Mouse (Mus musculus) right cerebral cortex, adult 2 months (tissue): Measurements from ENCODE around the gene Dnajb14.
A peak's percentile ranks its signal among the peaks of the same experiment; 100 is the strongest.
"Not testable (repeated sequence)": the region's sequence is repeated elsewhere in the genome, so short reads cannot be mapped to it uniquely, and the experiment has no call there.

Source experiments
- DNase-seq, 2 experiments: peaks; one replicate each; pipeline ENCODE4 v3.0.0; 2021 to 2022; ENCODE audit warnings: low spot score in 2 of 2

Dnajb14 gene

DNA sequence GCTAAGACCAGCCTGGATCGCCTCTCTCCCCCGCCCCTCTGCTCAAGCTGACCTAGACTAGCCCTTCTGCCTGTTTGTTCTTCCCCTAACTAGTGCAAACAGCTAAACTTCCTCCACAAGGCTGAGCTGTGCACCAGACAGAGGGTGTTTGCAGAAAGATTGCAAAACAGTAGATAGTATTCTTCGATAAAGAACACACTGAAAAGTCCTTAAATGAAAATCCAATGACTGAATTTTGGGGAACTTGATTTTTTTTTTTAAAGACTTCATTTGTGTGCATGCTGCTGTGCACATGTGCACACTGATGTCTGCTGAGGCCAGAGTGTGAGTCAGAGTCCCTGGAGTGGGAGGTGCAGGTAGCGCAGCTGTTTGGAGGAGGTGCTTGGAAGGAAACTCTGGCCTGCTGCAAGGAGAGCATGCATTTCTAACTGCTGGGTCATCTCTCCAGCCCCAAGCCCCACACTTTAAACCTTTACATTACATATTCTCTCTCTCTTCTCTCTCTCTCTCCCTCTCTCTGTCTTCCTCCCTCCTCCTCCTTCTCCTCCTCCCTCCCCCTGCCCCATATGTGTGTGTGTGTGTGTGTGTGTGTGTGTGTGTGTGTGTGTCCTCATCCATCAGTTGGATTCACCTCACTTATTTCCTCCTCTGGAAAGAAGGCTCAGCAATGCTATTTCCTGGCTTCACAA lies 84.9 kb downstream of the Dnajb14 start:
- peak; percentile 47 to 49 for DNase-seq

DNA sequence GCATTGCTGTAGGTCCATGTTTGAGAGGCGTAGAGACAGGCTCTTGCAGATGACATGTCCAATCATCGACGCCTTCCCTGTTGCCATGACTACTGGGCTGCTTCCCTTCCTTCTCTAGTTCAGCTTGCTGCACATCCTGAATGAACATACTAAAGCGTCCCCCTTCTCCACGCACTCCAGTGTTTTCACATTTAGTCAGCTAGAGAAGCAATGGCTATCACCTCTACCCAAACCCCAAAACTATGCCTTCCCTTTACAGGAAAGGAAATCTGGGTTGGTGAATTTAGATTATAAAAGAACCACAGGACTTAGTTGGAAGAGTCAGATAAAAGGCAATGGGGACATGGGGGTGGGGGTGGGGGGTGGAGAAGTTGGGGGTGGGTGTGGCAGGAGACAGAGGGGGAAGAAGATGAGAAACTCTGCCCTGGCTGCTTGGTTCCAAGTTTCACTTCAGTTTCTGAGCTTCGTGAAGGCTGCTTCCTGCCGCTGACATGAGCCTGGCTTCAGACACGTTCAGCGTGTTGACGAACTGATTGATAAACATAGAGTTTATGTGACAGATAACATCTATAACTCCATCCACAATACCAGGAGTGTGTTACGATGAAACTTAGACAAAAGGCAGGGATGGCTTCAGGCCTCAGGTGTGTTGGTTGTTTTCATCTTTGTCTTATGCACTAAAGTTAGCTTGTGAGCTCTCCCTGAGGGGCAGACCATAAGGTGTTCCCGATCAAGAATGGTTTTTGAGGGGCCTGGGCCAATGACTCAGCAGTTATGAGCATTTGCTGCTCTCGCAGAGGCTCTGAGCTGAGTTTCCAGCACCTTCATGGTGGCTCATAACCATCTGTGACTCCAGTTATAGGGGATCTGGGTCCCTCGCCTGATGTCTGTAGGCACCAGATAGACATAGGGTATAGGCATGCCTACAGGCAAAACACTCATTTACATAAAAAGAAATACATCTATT lies 85.7 kb downstream of the Dnajb14 start:
- peak; percentile 71 for DNase-seq

DNA sequence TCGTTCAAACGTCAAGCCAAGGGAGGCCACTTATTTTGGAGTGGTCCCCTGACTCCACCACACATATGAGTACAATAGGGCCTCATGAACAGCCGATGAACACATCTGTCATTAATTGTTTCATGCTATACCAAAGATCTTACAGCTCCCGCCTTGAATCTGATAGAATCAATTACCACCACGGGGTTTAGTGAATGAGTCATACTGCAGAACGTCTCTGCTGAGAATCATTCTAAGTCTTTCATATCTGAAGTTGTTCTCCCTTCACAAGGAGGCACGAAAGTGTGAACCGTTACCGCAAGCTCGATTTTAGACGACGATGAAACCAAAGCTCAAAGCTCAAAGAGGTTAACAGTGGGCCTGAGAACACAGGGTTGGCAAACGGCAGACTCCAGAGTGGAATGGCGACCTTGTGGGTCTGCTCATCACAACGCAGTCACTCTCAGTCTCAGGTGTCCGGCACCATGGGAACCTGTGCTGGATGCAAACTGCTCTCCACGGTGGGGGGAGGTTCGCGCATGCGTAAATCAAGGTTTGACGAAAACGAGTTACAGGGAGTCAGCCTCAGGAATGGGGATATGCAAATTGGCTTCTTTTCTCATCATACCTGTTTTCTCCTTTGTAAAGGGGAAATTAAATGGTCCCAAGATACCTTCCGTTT lies 86.9 kb downstream of the Dnajb14 start:
- no peak for DNase-seq

DNA sequence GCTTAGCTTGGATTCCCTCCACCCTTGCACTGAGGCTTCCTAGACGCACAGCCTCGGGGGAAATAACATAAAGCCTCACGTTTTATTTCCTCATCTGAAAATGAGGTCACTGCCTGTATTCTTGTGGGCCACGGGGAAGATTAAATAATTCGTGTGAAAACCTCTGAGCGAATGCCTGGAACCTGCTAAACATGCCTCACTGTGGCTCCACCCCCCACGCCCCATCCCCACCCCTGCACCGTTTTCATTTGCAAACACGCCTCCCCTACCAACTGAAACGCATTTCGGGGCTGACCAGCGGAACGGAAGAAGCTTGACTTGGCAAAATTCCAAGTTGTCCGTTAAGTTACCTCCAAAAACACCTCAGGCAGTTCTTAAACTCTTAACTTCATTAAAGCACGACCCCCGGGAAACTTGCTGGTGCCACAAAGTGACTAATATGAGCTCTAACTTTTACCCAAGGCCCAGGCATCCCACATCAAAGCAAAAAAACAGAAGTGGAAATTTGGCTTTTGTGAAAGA lies 88.1 kb downstream of the Dnajb14 start:
- no peak for DNase-seq

DNA sequence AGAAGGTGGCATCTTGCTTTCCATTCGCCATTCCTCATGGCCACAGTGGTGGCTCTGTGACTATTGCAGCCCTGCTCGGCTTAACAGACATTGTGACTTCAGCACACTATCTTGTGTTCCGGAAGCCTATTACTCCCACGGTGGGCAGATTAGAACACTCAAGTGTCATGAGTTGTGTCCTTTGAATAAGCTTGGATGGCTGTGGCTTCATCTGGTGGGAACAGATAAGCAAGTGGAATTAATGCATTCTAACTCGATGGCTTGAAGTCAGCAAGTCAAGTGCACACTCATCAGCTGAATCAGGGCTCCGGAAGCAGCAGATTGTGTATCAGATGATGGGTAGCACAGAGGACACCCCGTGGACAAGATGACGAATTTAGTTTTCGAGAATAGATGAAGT lies 90.4 kb downstream of the Dnajb14 start:
- DNase-seq: no peak

DNA sequence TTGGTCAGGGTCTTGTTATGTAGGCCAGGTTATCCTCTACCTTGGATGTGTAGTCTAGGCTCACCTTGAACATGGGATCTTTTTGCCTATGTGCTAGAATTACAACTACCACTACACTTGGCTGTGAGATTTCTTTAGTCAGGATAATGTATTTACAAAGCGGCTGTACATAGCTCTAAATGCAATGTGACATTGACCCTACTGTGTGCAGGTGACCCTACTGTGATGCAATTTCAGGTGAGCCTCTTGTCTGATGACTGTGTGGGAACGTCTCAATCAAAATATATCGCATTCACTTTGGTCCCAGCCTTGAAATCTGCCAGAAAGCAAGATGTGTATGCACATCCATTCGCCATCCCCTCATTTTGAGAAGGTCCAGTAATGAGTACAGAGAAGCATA lies 90.9 kb downstream of the Dnajb14 start:
- DNase-seq: no peak

DNA sequence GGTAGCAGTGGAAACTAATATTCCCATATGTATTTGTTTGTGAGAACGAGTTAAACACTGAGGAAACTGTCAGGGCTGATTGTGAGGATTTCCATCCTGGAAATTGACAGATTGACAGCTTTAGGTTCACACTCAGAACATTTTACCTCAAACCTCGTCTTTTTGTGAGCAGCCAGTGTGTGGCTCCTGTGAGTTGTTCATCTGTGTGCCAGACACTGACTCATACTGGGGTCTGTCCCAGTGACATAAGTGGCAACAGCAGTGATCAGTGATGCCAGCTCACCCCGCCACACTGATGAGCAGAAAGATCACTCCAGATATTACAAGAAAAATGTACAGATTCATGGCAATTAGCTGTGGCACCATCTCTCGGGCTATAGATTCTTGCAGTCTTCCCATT lies 92.0 kb downstream of the Dnajb14 start:
- DNase-seq: no peak

DNA sequence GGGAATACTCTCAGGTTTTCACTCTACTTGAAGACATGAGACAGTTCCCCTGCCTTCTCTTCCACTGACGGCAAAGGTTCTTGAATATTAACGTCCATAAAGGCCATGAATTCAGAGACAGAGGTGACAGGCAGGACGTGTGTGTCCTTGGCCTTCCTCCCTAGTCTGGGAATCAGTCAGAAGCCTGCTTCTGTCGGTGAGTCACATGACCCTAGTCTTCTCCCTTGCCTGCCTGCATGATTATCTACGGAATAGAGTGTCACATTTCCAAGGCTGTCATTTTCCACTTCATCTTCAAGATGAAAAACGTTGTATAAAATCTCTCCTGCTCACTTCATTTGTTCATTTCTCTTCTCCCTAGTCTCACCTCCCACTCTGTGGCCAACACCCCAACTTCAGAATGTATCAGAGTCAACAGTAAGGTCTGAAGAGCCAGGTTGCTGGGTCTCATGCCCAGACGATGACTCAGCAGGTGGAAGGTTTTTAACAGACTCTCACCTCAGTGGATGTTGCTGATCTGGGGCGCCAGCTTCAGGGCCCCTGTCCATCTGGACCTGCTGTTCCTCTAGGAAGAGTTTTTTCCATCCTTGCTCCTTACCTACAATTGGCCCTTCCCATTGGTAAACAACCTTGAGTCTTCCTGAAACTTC lies 94.4 kb downstream of the Dnajb14 start:
- DNase-seq: no peak

DNA sequence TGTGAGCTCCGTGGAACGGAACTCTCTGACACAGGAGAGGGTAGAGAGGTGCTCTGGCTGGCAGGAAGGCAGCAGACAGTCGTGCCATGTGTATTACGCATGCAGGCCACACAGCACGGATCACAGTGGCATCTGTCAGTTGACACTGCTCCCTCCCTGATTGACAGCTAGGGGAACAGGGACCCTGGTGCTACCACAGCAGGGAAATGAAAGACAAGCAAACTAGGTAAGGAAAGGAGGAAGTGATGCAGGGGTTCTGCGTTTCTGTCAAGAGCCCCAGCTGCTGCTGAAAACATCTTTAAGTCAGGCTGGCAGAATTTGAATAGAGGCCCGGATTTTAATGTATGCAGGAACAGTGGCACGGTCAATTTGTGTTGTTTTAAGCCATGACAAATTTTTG lies 96.0 kb downstream of the Dnajb14 start:
- no peak for DNase-seq

DNA sequence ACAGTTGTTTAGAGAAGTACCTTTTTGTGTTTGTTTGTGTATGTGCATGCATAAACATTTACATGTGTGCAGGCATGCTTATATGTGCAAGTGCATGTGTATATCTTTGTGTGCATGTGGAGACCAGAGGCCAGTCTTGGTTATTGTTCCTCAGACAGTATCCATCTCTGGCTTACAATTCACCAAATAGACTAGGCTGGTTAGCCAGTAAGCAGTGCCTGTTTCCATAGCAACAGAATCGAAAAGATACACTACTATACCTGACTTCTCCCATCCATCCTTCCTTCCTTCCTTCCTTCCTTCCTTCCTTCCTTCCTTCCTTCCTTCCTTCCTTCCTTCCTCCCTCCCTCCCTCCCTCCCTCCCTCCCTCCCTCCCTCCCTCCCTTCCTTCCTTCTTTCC lies 96.5 kb downstream of the Dnajb14 start:
- not testable (repeated sequence) for DNase-seq
